Mouse (Mus musculus): ENCODE measurements around the gene Spred1. TPM values are rescaled to one million over a fixed set of nuclear protein-coding genes. Genes with fewer than 3 reads are reported as not detected.

Gene Spred1
- polyA plus RNA-seq, 1 experiment from 2014 or later: 23.4 TPM

- ATAC-seq (ENCODE audit: low FRiP score) (no peak), DNase-seq (ENCODE audit: low spot score) (no peak)
- Histone ChIP-seq H3K4me1 (replicated peaks; ENCODE audit: control insufficient read depth, insufficient read depth, low read length) (no peaks in the 10 kb centered on the region), H3K9ac (no peak overlapping the region), H3K9me3 (ENCODE audit: control insufficient read depth, low read length) (no peaks in the 10 kb centered on the region), H3K36me3 (replicated peaks; ENCODE audit: control insufficient read depth, insufficient read depth) (no peaks in the 10 kb centered on the region), H3K27me3 (ENCODE audit: control insufficient read depth, insufficient read depth, low read length) (no peaks in the 10 kb centered on the region), H3K4me3 (replicated peaks; ENCODE audit: low read length) (no peak overlapping the region), H3K4me2 (replicated peaks) (no peak overlapping the region), H3K27ac (no peak overlapping the region)
- 58% methylated on average over 4 of the region's 4 CpGs for WGBS
Observed at GRCm38 (mm10) chr2:117113762-117114161, 7.4 kb upstream of the Spred1 start.

GRCm38 (mm10) chr2:117118516-117118915 is 2.7 kb upstream of the Spred1 start:
- no peaks in the 10 kb centered on the region for H3K36me3 ChIP-seq (replicated peaks; ENCODE audit: control insufficient read depth, insufficient read depth)
- H3K4me3 ChIP-seq (replicated peaks; ENCODE audit: low read length): no peak overlapping the region
- H3K27ac ChIP-seq: no peak overlapping the region
- H3K4me1 ChIP-seq (replicated peaks; ENCODE audit: control insufficient read depth, insufficient read depth, low read length): peaks cover 10% of the 10 kb centered on the region
- no peak overlapping the region for H3K4me2 ChIP-seq (replicated peaks)
- no peaks in the 10 kb centered on the region for H3K27me3 ChIP-seq (ENCODE audit: control insufficient read depth, insufficient read depth, low read length)
- DNase-seq (ENCODE audit: low spot score): no peak
- 30% methylated on average over 2 of the region's 2 CpGs for WGBS
- no peak overlapping the region for H3K9ac ChIP-seq
- no peak for ATAC-seq (ENCODE audit: low FRiP score)
- H3K9me3 ChIP-seq (ENCODE audit: control insufficient read depth, low read length): no peaks in the 10 kb centered on the region

GRCm38 (mm10) chr2:117119291-117120245 is 1.6 kb upstream of the Spred1 start:
- H3K9me3 ChIP-seq (ENCODE audit: control insufficient read depth, low read length): no peaks in the 10 kb centered on the region
- peak overlapping the region; percentile 97 for H3K27ac ChIP-seq
- H3K9ac ChIP-seq: peak overlapping the region; percentile 84
- H3K4me2 ChIP-seq (replicated peaks): peak overlapping the region; percentile 85
- ATAC-seq (ENCODE audit: low FRiP score) (peak; percentile 57), DNase-seq (ENCODE audit: low spot score) (peak; percentile 78)
- 2% methylated on average over 30 of the region's 30 CpGs for WGBS
- H3K4me1 ChIP-seq (replicated peaks; ENCODE audit: control insufficient read depth, insufficient read depth, low read length): peaks cover 19% of the 10 kb centered on the region
- no peaks in the 10 kb centered on the region for H3K36me3 ChIP-seq (replicated peaks; ENCODE audit: control insufficient read depth, insufficient read depth)
- H3K27me3 ChIP-seq (ENCODE audit: control insufficient read depth, insufficient read depth, low read length): no peaks in the 10 kb centered on the region
- H3K4me3 ChIP-seq (replicated peaks; ENCODE audit: low read length): peak overlapping the region; percentile 72

- Histone ChIP-seq H3K4me1 (replicated peaks; ENCODE audit: control insufficient read depth, insufficient read depth, low read length) (peaks cover 22% of the 10 kb centered on the region), H3K36me3 (replicated peaks; ENCODE audit: control insufficient read depth, insufficient read depth) (no peaks in the 10 kb centered on the region), H3K4me3 (replicated peaks; ENCODE audit: low read length) (peak overlapping the region; percentile 72), H3K4me2 (replicated peaks) (peak overlapping the region; percentile 85), H3K9ac (peak overlapping the region; percentile 84), H3K27me3 (ENCODE audit: control insufficient read depth, insufficient read depth, low read length) (no peaks in the 10 kb centered on the region), H3K27ac (peak overlapping the region; percentile 97), H3K9me3 (ENCODE audit: control insufficient read depth, low read length) (no peaks in the 10 kb centered on the region)
- ATAC-seq (ENCODE audit: low FRiP score): peak; percentile 87
- WGBS: under 1% methylated on average over 97 of the region's 101 CpGs
- peak; percentile 96 for DNase-seq (ENCODE audit: low spot score)
Observed at GRCm38 (mm10) chr2:117120246-117121211, 645 bp upstream of the Spred1 start.

- Histone ChIP-seq H3K36me3 (replicated peaks; ENCODE audit: control insufficient read depth, insufficient read depth) (no peaks in the 10 kb centered on the region), H3K27me3 (ENCODE audit: control insufficient read depth, insufficient read depth, low read length) (no peaks in the 10 kb centered on the region), H3K4me3 (replicated peaks; ENCODE audit: low read length) (peak overlapping the region; percentile 72), H3K4me2 (replicated peaks) (peak overlapping the region; percentile 85), H3K9me3 (ENCODE audit: control insufficient read depth, low read length) (no peaks in the 10 kb centered on the region), H3K9ac (peak overlapping the region; percentile 84), H3K4me1 (replicated peaks; ENCODE audit: control insufficient read depth, insufficient read depth, low read length) (peaks cover 22% of the 10 kb centered on the region), H3K27ac (peak overlapping the region; percentile 97)
- no peak for DNase-seq (ENCODE audit: low spot score)
- no peak for ATAC-seq (ENCODE audit: low FRiP score)
- under 1% methylated on average over 19 of the region's 19 CpGs for WGBS
Observed at GRCm38 (mm10) chr2:117121984-117122605, 921 bp downstream of the Spred1 start.

- H3K9me3 ChIP-seq (ENCODE audit: control insufficient read depth, low read length): no peaks in the 10 kb centered on the region
- H3K9ac ChIP-seq: peak overlapping the region; percentile 84
- no peaks in the 10 kb centered on the region for H3K27me3 ChIP-seq (ENCODE audit: control insufficient read depth, insufficient read depth, low read length)
- H3K4me3 ChIP-seq (replicated peaks; ENCODE audit: low read length): peak overlapping the region; percentile 72
- peak overlapping the region; percentile 23; the same call in 1 of the 2 replicates for H3K27ac ChIP-seq
- peak overlapping the region; percentile 85 for H3K4me2 ChIP-seq (replicated peaks)
- no peaks in the 10 kb centered on the region for H3K36me3 ChIP-seq (replicated peaks; ENCODE audit: control insufficient read depth, insufficient read depth)
- WGBS: 5% methylated on average over 17 of the region's 17 CpGs
- ATAC-seq (ENCODE audit: low FRiP score) (peak; percentile 64), DNase-seq (ENCODE audit: low spot score) (peak; percentile 78)
- peaks cover 22% of the 10 kb centered on the region for H3K4me1 ChIP-seq (replicated peaks; ENCODE audit: control insufficient read depth, insufficient read depth, low read length)
Observed at GRCm38 (mm10) chr2:117122701-117123337, 1.6 kb downstream of the Spred1 start.

GRCm38 (mm10) chr2:117123701-117124100 is 2.5 kb downstream of the Spred1 start:
- Histone ChIP-seq H3K9me3 (ENCODE audit: control insufficient read depth, low read length) (no peaks in the 10 kb centered on the region), H3K4me1 (replicated peaks; ENCODE audit: control insufficient read depth, insufficient read depth, low read length) (peaks cover 22% of the 10 kb centered on the region), H3K4me3 (replicated peaks; ENCODE audit: low read length) (peak overlapping the region; percentile 72), H3K9ac (0 out of 2 replicates have a peak overlapping the region, but pooled peaks have one; percentile 43), H3K27me3 (ENCODE audit: control insufficient read depth, insufficient read depth, low read length) (no peaks in the 10 kb centered on the region), H3K27ac (no peak overlapping the region), H3K4me2 (replicated peaks) (peak overlapping the region; percentile 85), H3K36me3 (replicated peaks; ENCODE audit: control insufficient read depth, insufficient read depth) (no peaks in the 10 kb centered on the region)
- ATAC-seq (ENCODE audit: low FRiP score) (no peak), DNase-seq (ENCODE audit: low spot score) (no peak)
- 32% methylated on average over 3 of the region's 3 CpGs for whole genome bisulfite sequencing

- Histone ChIP-seq H3K9ac (no peak overlapping the region), H3K4me1 (replicated peaks; ENCODE audit: control insufficient read depth, insufficient read depth, low read length) (peaks cover 14% of the 10 kb centered on the region), H3K27ac (no peak overlapping the region), H3K36me3 (replicated peaks; ENCODE audit: control insufficient read depth, insufficient read depth) (no peaks in the 10 kb centered on the region), H3K4me3 (replicated peaks; ENCODE audit: low read length) (no peak overlapping the region), H3K27me3 (ENCODE audit: control insufficient read depth, insufficient read depth, low read length) (no peaks in the 10 kb centered on the region), H3K9me3 (ENCODE audit: control insufficient read depth, low read length) (no peaks in the 10 kb centered on the region), H3K4me2 (replicated peaks) (peak overlapping the region; percentile 85)
- WGBS: 64% methylated on average over 2 of the region's 2 CpGs
- no peak for ATAC-seq (ENCODE audit: low FRiP score)
- no peak for DNase-seq (ENCODE audit: low spot score)
Observed at GRCm38 (mm10) chr2:117124839-117125238, 3.7 kb downstream of the Spred1 start.

All from hindbrain, embryonic 14.5 days (tissue).